Mouse (Mus musculus) cortical plate, adult 2 months (tissue): ENCODE measurements around the gene Cd164. TPM values are rescaled to one million over a fixed set of nuclear protein-coding genes. Genes with fewer than 3 reads are reported as not detected.
"Not testable (repeated sequence)": the region's sequence is repeated elsewhere in the genome, so short reads cannot be mapped to it uniquely, and the experiment has no call there.

Experiments
- H3K27ac ChIP-seq: fragments of 200-500 bp; 2 replicates; pipeline ENCODE4 v1.5.1; 2012; ENCODE audit warnings: low read length, control low read depth, inconsistent platforms; ENCODE audit not compliant: insufficient read depth
- H3K4me1 ChIP-seq: fragments of 200-500 bp; 2 replicates; pipeline ENCODE4 v1.6.1; 2011; ENCODE audit warnings: low read length; ENCODE audit not compliant: control insufficient read depth, insufficient read depth
- H3K4me3 ChIP-seq: fragments of 200-500 bp; 2 replicates; pipeline ENCODE4 v1.5.1; 2011; ENCODE audit warnings: mild to moderate bottlenecking, low read length, control low read depth; ENCODE audit not compliant: insufficient read depth
- CTCF ChIP-seq: fragments of 200-500 bp; IDR thresholded peaks from 2 replicates; pipeline ENCODE4 v1.5.1; 2011; ENCODE audit warnings: mild to moderate bottlenecking, control low read depth, low read length; ENCODE audit not compliant: insufficient read depth; ENCODE audit errors: extremely low read depth
- POLR2A ChIP-seq: fragments of 200-500 bp; IDR thresholded peaks from 2 replicates; pipeline ENCODE4 v1.6.1; 2011; ENCODE audit warnings: mild to moderate bottlenecking, low read length, control low read depth; ENCODE audit not compliant: insufficient read depth; ENCODE audit errors: extremely low read depth
- polyA plus RNA-seq: library from polyadenylated mRNA; depleted of rRNA; stranded (reverse); fragments of >200 nt; gene quantifications from 2 replicates; pipeline ENCODE4 v1.2.3, GENCODE M21; 2012

Gene Cd164
- polyA plus RNA-seq, 1 experiment = 59.3 TPM

DNA sequence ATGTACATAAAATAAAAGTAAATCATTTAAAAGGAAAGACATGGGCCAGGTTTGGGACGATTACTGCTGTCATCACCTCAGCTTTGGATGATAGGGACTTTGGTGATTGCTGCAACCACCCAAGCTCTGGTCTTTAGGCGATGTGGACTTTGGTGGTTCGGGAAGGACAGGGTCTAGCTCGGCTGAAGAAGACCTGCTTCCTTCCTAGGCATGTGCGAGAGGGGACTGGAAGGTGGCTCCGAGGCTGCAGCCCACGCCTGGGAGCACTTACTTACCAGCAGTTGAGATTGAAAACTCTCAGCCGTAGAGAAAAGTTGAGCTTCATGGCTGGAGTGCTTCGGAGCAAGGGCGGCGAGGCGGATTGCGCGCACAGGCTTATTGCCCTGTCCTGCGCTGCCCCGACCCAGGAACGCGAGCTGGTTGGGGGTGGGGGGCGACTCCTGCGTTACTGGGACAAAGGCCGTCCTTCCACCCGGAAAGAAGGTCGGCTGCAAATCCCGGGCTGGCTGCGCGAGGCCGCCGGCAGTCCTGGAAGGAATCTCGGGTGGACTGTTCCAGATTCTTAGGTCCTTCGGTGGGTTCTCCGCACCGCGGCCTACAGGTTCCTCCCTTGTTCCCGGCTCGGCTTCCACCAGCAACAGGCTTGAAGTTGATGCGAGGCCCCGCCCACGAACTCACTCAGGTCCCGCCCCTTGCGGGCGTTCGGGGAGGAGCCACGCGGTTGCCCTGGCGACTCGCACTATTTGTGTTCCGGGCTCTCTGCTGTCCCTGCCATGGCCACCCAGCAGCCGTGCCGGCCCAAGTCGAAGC is 29.3 kb upstream of the Cd164 start, which contains the start of the genes Smpd2 and Ppil6:
Gene Smpd2 (minus strand): TSS at position 662 of the 810 bp plus-strand sequence.
Gene Ppil6 (plus strand): TSS at position 732 of the 810 bp plus-strand sequence.
- H3K27ac ChIP-seq = peak within 1 kb of the TSS; percentile 62; the same call in 1 of the 2 replicates
- TF ChIP-seq POLR2A (peak; percentile 63; the same call in 1 of the 2 replicates), CTCF (no peak)
- H3K4me1 ChIP-seq = no peaks in the 10 kb centered on the region
- H3K4me3 ChIP-seq = peak within 1 kb of the TSS; percentile 88

DNA sequence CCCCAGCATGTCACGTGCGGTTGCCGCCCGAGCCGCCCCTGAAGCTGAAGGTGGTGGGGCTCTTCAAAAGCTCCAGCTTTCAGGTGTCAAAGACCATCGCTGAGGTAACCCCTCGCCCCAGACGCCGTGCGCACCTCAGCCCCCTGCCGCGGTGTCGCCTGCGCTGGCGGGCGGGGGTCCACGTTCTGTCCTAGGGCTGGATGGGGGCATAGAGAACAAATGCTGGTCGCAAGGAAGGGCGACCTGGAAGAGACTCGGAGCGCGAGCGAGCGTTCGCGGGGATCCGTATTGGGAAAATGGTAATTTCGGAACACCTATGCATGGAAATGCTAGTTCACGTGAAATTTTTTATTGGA is 28.7 kb upstream of the Cd164 start:
- H3K4me3 ChIP-seq = peak overlapping the region; percentile 88
- H3K27ac ChIP-seq = peak overlapping the region; percentile 62; the same call in 1 of the 2 replicates
- H3K4me1 ChIP-seq = no peaks in the 10 kb centered on the region
- no peak for TF ChIP-seq CTCF
- TF ChIP-seq POLR2A = no peak

DNA sequence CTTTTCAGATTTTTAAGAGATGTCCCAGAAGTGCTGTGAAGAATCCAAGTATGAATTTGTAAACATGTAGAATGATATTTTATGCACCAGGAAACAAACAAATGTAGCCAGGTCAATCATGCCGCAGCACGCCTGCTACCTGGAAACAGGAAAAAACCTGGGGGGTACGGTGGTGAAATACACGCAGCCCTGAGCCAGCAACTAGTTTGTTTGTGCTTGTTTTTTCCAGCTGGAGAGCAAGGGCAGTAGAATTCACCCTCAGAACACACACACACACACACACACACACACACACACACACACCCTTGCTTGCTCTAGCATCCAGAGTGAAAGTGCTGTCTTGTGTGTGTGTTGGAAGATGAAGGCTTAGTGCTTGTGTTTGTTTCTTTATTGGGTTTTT is 28.1 kb upstream of the Cd164 start:
- H3K4me1 ChIP-seq = no peaks in the 10 kb centered on the region
- H3K4me3 ChIP-seq = peak overlapping the region; percentile 88
- no peak overlapping the region for H3K27ac ChIP-seq
- TF ChIP-seq CTCF = no peak
- TF ChIP-seq POLR2A = no peak

DNA sequence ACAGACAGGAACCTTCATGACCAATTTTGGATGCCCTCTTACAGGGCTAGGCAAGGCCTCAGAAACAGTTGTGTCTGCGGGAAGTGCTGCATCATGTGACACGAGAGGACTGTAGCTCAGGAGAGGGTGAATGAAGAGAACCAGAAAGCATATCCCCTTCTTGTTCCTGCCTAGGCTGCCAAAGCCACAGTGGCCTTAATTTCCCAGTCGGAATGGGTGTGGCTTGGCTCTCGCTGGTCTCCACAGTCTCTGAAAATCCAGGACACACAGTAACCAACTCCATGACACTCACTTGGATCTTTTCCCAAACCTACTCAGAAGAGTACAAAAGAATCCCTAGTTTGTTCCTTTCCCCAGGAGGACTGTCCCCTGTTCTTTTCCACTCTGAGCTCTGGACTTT is 18.3 kb upstream of the Cd164 start:
- TF ChIP-seq CTCF (no peak), POLR2A (no peak)
- H3K4me3 ChIP-seq = no peak overlapping the region
- H3K27ac ChIP-seq = no peak overlapping the region
- H3K4me1 ChIP-seq = no peaks in the 10 kb centered on the region

DNA sequence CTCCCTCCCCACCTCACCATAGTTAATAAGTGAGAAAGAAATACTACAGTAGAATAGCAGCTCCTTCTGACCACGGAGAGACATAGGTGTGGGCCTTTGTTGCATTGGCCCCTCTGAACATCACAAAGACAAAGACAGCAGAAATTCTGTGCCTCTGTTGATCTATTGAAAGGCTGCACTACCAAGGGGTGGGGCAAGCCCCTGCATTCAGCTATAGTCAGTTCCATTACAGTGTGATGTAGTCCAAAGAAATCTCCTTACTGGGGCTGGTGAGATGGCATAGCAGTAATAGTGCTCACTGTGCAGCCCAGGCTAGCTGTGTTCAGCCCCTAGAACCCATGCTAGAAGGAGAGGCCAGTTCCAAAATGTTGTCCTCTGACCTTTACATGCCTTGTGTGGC is 14.2 kb upstream of the Cd164 start:
- Histone ChIP-seq H3K27ac (no peak overlapping the region), H3K4me3 (no peak overlapping the region), H3K4me1 (no peaks in the 10 kb centered on the region)
- TF ChIP-seq POLR2A = no peak

DNA sequence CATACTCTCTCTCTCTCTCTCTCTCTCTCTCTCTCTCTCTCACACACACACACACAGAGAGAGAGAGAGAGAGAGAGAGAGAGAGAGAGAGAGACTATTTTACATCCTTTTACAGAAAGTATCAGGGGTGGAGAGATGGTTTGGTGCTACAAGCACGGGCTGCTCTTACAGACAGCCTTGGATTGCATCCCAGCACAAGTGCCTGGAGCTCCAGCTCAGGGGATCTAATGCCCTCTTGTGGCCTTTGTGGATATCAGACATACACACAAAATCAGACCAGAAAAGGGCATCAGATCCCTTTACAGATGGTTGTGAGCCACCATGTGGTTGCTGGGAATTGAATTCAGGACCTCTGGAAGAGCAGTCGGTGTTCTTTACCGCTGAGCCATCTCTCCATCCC is 13.8 kb upstream of the Cd164 start:
- not testable (repeated sequence) for H3K4me3 ChIP-seq, H3K27ac ChIP-seq, H3K4me1 ChIP-seq
- peak; percentile 76 for TF ChIP-seq CTCF

DNA sequence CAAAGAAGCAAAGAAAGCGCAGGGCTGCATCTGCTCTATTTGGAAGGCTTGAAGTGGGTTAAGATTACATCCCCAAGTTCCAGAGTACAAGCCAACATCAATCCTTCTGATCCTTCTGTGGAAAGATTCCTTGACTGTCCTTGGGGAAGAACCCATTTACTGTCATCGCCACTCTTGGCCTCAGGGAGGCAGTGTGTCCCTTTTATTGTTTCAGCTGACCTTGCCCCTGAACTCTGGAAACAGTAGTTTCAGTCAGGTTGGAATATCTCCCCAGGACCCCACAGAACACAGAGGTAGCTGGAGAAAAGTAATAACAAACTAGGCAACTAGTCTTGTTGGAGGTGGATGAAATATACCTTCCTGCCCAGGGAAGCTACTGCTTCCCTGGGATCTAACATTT is 10.1 kb upstream of the Cd164 start:
- Histone ChIP-seq H3K4me1 (no peaks in the 10 kb centered on the region), H3K27ac (no peak overlapping the region), H3K4me3 (no peak overlapping the region)
- TF ChIP-seq POLR2A (no peak), CTCF (peak; percentile 64)

DNA sequence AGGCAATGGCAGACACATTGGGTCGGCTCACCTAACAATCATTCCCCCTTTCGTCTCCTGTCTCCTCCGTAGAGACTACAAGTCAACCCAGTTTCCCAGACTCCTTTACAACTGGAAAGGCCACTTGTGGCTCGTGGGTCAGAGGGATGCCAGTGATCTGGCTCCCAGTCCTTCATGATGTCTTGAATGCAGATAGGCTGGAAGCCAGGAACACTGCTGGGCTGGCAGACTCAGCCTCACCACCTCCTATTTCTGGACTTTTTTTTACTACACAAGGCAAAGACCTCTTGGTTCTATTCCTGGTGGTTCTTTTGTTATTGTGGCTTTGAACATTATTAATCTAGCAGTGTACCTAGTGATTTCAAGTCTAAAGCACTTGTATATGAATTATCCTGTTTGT is 4.9 kb upstream of the Cd164 start:
- Histone ChIP-seq H3K4me1 (no peaks in the 10 kb centered on the region), H3K27ac (no peak overlapping the region), H3K4me3 (no peak overlapping the region)
- TF ChIP-seq POLR2A = no peak
- TF ChIP-seq CTCF = no peak

DNA sequence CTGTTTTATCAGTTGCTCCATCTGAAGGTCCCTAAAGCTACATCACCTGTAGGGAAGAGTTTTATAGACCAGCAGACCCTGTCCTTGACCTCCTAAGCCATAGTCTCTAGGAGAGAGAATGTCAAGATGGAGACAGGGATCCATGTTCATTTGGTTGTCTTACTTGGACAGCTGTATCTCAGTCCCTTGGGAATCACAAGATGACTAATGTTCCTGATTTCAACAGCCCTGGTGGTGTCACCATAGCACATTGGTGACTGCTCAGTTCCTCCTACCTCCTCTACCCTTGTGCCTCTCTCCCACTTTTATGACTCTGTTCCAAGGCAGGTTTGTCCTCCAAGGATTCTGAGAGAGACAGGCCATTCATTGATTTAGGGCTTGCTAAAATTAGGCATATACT is 4.3 kb upstream of the Cd164 start:
- TF ChIP-seq POLR2A = no peak
- TF ChIP-seq CTCF = no peak
- Histone ChIP-seq H3K4me3 (no peak overlapping the region), H3K4me1 (no peaks in the 10 kb centered on the region), H3K27ac (no peak overlapping the region)

DNA sequence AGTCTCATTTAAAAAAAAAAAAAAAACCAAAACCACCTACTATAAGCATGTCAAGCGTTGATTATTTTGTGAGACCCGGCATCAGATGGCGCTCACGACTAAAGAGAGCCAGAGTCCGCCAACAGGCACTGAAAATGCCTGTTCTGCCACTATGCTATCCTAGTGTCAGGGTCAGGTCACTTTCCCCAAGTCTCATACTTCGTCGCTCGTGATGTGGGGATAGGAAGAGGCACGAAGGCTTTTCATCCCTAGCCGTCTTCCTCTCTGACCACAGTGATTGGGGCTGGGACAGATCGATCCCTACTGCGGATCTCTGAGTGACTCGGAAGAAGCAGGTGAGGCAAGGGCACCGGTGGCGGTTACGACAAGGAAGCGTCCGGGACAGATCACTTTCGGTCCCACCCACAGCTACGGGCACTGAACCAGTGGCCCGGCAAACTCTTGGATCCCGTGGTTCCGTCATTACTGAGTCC is 670 bp upstream of the Cd164 start:
- Histone ChIP-seq H3K27ac (peak overlapping the region; percentile 11; the same call in 1 of the 2 replicates), H3K4me3 (peak overlapping the region; percentile 65), H3K4me1 (peaks cover 2% of the 10 kb centered on the region; the same call in 1 of the 2 replicates)
- TF ChIP-seq POLR2A (no peak), CTCF (peak; percentile 64; the same call in 1 of the 2 replicates)
